Mouse (Mus musculus) kidney, adult 2 months (tissue): ENCODE data around the gene Med15.

Experiments used
- CTCF ChIP-seq: fragments of 200-500 bp; conservative IDR thresholded peaks from 2 replicates; pipeline ENCODE4 v1.5.1; 2011; ENCODE audit warnings: low read depth, mild to moderate bottlenecking, control low read depth, low read length, moderate library complexity, mixed read lengths; ENCODE audit not compliant: insufficient read depth, insufficient read length
- POLR2A ChIP-seq: fragments of 200-500 bp; IDR thresholded peaks from one replicate; pipeline ENCODE4 v1.6.1; 2011; ENCODE audit warnings: low read depth, low read length, control low read depth

DNA sequence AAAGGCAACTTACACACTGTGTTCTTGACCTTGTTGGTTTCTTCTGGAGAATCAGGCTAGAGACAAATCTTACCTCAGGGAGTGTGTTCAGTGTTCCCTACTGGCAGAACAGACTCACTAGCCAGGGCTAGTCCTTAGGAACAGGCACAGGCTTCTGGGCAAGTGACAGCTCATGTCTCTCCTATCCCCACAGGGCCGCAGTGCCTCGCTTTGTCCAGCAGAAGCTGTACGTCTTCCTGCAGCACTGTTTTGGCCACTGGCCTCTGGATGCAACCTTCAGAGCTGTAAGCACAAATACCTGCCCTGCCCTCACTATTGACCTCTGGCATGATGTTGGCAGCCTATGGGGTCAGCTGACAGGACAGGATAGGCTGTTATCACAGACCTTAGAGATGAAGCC lies 93.6 kb downstream of the Med15 start:
- TF ChIP-seq CTCF (no peak), POLR2A (no peak)
